Mouse (Mus musculus) neutrophil, adult 5-6 weeks (primary cell): ENCODE data around the gene Hlf. TPM values are rescaled to one million over a fixed set of nuclear protein-coding genes. Genes with fewer than 3 reads are reported as not detected.

Source experiments
- ATAC-seq: fragments of 151-379, 151-347 bp; 2 replicates; pipeline ENCODE4 v1.8.0; 2017; ENCODE audit warnings: mild to moderate bottlenecking, moderate TSS enrichment; ENCODE audit not compliant: insufficient number of reproducible peaks, poor library complexity, low FRiP score, severe bottlenecking; ENCODE audit errors: extremely low read depth
- total RNA-seq: library from RNA; stranded (forward); fragments of 200-1000 nt; gene quantifications from 2 replicates; pipeline ENCODE4 v1.2.3, GENCODE M21; 2017

Gene Hlf
- total RNA-seq, 1 experiment from 2014 or later, result not detected

GRCm38 (mm10) chr11:90347667-90348459 lies 42.8 kb downstream of the Hlf start:
- no peak for ATAC-seq

- ATAC-seq, result no peak
These were observed 44.9 kb downstream of the Hlf start for GRCm38 (mm10) chr11:90345746-90346145.

GRCm38 (mm10) chr11:90342858-90343257 lies 47.8 kb downstream of the Hlf start:
- ATAC-seq, result no peak

- ATAC-seq, result no peak
These were observed 48.4 kb downstream of the Hlf start for GRCm38 (mm10) chr11:90342267-90342666.

GRCm38 (mm10) chr11:90340836-90341235 lies 49.9 kb downstream of the Hlf start:
- no peak for ATAC-seq

GRCm38 (mm10) chr11:90334816-90335215 lies 55.9 kb downstream of the Hlf start:
- ATAC-seq, result no peak

GRCm38 (mm10) chr11:90332737-90333136 lies 58.0 kb downstream of the Hlf start:
- no peak for ATAC-seq

GRCm38 (mm10) chr11:90330202-90330694 lies 60.4 kb downstream of the Hlf start:
- no peak for ATAC-seq

- ATAC-seq, result no peak
These were observed 63.9 kb downstream of the Hlf start for GRCm38 (mm10) chr11:90326836-90327235.

- ATAC-seq, result no peak
These were observed 64.5 kb downstream of the Hlf start for GRCm38 (mm10) chr11:90326146-90326545.

GRCm38 (mm10) chr11:90324597-90324996 lies 66.1 kb downstream of the Hlf start:
- no peak for ATAC-seq

- ATAC-seq, result no peak
These were observed 69.8 kb downstream of the Hlf start for GRCm38 (mm10) chr11:90320922-90321321.

GRCm38 (mm10) chr11:90317482-90317881 lies 73.2 kb downstream of the Hlf start:
- ATAC-seq, result no peak

- ATAC-seq, result no peak
These were observed 76.1 kb downstream of the Hlf start for GRCm38 (mm10) chr11:90314606-90315005.

- ATAC-seq, result no peak
These were observed 83.7 kb downstream of the Hlf start for GRCm38 (mm10) chr11:90306993-90307392.

- no peak for ATAC-seq
These were observed 84.6 kb downstream of the Hlf start for GRCm38 (mm10) chr11:90306067-90306466.

- no peak for ATAC-seq
These were observed 96.1 kb downstream of the Hlf start for GRCm38 (mm10) chr11:90294622-90295021.

- no peak for ATAC-seq
These were observed 97.9 kb downstream of the Hlf start for GRCm38 (mm10) chr11:90292766-90293165.

GRCm38 (mm10) chr11:90291156-90291555 lies 99.5 kb downstream of the Hlf start:
- no peak for ATAC-seq

GRCm38 (mm10) chr11:90286550-90287154 lies 104.0 kb downstream of the Hlf start:
- ATAC-seq, result no peak
